Mouse (Mus musculus) neural tube, embryonic 10.5 days (tissue): ENCODE data around the gene Tmem189.
"Not testable (repeated sequence)": the region's sequence is repeated elsewhere in the genome, so short reads cannot be mapped to it uniquely, and the experiment has no call there.

Source experiments
- DNase-seq: peaks from one replicate; pipeline ENCODE4 v3.0.0-alpha.2; 2017; ENCODE audit warnings: low spot score; ENCODE audit errors: extremely low spot score

Tmem189 gene

DNA sequence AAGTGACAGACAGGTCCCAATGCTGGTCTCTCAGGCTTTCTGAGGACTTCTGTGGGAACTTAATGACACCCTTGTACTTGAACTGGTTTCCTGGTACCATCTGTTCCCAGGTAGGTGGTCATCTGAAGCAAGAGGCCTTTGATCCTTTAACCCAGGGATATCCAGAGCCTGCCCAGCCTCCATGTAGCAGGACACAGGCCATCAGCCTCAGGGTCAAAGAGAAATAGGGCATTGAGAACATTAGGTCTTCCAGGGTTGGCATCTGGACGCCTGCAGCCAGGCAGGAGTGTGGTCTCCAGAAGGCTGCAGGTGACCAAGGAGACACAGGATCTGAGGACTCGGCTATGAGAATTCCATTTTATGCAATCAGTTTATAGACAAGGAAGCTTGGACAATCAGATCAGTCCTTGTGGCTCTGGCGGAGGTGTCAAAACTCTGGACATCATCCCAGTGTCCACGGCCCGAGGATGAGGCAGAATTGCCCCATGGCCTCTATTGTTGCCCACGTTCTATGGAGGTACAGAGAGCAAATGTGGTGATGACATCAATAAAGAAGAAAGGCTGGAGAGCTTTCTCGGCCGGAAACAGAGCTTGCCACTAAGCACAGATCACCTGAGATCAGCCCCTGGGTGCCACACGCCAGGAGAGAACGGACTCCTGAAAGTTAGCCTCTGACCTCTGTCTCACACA, 34.6 kb downstream of the Tmem189 start:
- DNase-seq, result no peak

- DNase-seq, result no peak
These were observed 36.9 kb downstream of the Tmem189 start for GRCm38 (mm10) chr2:167652694-167653093.

- DNase-seq, result no peak
These were observed 38.0 kb downstream of the Tmem189 start for GRCm38 (mm10) chr2:167651622-167652021.

DNA sequence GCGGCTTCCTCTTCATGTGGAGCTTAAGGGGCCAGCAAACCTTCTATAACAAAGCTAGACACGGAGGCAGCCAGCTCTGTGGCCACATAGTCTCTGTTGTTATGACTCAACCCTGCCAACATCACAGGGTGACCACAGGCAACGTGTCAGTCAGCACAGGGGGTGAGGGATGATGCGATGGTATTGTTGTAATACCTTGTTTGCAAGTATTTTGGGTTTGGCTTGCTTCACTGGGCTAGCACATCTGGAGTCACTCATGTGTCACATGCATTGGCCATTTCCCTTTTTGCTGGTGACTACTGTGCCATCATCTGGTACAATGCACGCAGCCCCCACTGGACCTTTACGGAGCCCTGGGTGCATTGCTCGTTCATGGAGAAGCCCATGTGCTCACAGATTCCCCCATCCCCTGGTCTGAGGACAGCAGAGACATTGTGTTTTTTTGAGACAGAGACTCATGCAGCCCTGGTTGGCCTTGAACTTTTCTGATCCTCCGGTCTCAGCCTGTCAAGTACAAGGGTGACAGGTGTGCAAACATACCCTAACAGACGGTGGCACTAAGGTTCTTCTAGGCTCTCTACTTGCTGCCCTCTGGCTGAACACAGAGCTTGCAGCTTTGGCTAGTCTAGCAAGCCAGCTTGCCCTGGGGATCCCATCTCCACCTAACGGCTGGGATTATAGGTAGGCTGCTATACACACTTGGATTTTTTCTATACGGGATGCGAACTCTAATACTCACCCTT, 40.2 kb downstream of the Tmem189 start:
- DNase-seq, result no peak

GRCm38 (mm10) chr2:167646411-167646810, 43.2 kb downstream of the Tmem189 start:
- no peak for DNase-seq

DNA sequence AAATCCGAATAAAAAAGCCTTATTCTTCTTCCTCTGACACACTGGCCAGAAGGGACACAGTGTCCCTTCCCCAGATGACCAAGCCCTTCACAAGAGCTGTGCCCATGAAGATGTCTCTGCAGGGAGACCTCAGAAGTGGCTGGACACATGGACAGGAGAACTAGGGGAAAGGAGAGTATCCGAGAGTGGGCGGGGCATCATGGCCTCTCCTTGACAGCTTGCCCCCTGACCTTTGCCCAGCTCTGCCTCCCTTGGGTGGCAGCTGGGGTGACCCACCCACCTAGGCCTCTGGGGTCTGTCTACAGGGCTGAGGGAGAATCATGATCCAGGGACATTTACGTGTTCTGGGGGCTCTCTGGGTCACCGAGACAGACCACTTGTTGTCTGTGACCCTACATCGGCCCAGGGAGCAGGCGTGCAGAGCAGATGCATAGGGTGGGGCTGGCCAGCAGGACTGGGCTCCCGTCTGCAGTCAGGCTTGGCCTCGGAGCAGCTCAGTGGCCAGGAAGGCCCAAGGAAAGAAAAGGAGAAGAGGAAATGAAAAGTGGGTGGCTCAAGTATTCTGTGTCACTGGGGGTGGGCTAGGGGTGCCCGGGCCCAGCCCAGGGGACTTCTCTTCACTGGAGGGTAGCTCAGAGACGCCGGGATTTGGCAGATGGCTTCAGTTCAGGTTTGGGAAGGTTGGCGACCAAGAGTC, 46.1 kb downstream of the Tmem189 start:
- not testable (repeated sequence) for DNase-seq

GRCm38 (mm10) chr2:167642164-167642563, 47.5 kb downstream of the Tmem189 start:
- DNase-seq, result no peak

GRCm38 (mm10) chr2:167641337-167641736, 48.3 kb downstream of the Tmem189 start:
- no peak for DNase-seq

DNA sequence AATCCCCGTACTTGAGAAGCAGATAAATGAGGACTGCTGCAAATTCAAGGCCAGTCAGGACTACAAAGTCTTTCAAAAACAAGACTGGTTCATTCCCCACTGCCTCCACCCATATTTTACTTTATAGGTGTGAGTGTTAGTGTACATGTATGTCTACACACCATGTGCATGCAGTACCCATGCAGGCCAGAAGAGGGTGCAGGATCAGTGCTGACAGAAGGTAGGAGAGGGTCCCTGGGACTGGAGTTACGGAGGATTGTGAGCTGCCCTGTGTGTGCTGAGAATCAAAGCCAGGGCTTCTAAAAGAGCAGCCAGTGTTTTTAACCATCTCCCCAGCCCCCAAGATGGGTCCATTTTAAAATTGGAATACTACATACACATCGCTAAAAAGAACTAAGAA, 49.3 kb downstream of the Tmem189 start:
- DNase-seq, result no peak

- DNase-seq, result no peak
These were observed 54.6 kb downstream of the Tmem189 start for GRCm38 (mm10) chr2:167634865-167635512.

DNA sequence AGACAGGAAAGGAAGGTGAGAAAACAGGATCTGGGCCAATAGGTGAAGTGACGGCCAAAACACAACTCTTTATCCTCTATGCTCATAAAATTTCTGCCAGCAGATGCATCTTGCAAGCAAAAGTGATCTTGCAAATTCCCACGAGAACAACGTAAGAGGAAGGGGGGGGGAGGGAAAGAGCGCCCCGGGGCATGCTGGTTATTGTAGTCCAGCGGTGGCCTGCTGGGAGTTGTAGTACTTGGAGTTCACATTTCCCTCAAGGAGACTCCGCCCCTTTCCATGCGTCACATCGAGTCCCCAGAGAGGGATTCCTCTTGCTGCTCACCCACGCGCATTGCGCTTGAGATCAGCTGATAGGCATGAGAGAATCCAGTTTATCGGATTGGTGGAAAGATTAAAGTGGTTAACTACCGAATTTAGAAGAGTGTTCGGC, 55.3 kb downstream of the Tmem189 start:
- peak; percentile 95 for DNase-seq

GRCm38 (mm10) chr2:167633537-167633872, 56.1 kb downstream of the Tmem189 start:
- DNase-seq, result no peak

DNA sequence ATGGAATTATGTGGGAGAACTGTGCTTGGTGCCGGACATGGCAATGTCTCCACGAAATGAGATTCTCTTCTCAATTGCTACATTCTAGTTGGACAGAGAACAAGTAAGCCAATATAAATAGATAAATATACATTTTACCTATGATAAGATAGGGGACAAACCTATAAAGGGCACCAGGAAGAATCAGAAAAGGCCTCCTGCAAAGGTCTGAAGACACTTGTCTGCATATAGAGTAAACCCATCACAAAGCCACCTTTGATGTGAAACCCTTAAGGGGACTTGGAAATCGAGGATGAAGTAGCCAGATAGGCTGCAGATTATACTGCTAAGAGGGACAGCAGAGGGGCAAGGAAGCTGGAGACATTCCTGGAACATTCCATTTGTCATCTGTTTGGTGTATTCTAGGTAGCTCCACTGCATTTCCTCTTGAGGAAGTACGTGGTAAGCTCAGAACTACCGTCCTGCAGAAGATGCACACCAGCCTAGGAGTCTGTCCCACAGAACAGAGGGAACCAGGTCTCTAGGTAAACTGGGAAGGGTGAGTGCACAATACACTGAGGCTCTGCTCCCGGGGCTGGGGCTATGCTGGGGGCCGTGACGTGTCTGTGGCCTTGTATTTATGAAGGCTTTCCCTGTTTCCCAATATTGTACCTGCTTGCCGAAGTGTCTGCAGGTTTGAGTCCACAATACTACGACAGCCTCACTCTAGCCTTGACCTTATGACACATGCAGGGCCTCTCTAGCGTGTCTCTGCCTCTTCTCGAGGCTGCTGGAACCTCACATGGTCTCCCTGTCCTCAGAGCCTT, 56.7 kb downstream of the Tmem189 start:
- DNase-seq, result no peak

DNA sequence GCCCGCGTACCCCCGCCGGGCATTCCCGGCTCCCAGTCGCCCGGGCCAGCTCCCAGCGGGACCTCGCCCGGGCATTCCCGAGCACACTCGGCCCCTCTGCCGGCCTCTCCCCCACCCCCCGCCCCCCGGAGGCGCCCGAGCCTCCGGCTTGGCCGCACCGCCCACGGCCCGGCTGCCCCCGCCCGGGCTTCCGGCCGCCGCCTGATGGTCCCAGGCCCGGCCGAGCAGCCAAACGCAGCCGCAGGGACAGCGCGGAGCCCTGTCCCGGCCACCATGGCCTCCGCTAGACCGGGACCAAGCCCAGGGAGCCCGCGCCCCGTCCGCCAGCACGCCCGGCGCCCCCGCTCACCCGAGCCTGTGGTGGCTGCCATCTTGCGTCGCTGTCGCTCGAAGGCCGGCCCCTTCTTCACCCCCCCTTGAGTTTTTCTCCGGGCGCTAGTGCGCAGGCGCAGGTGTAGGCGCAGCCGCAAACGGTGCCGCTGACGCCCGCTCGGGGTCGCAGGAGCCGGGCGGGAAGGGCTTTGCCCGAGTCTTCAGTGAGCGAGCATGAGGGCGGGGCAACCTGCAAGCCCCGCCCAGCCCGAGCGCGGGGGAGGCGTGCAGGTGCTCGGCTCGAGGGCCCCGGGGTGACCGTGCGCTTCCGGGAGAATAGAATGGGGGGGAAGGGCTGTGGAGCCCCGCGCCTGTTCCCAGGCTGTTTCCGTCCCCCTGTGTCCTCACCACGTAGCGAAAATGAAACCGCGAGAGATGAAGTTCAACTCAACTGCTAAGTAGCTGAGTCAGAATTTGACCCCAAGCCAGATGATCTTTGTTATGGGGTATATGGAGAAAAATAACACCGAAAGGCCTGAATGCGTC, 57.8 kb downstream of the Tmem189 start, which contains the start of gene Ube2v1:
Gene Ube2v1, minus strand, starts transcription at position 505 of the 858 bp plus-strand sequence.
- peak; percentile 98 for DNase-seq

DNA sequence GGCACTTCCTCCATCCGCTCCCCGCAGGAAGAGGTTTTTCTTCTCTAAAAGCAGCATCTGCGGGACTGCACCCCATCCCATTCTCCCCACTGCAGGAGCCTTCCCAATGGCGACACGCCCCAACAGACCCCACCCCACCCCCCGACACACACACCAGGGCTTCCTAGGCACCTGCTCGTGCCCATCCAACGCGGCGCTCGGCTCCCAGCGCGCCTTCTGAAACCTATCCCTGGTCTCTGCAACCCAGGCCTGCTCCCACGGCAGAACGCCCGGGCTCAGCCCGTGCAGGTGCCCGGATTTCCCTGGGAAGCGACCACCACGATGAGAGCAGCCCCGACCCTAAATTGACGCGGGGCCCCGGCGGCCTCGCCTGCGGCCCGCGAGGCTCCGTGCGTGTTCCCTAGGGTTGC, 58.4 kb downstream of the Tmem189 start:
- DNase-seq, result no peak

- DNase-seq, result no peak
These were observed 59.2 kb downstream of the Tmem189 start for GRCm38 (mm10) chr2:167630421-167630820.

GRCm38 (mm10) chr2:167629665-167630209, 59.9 kb downstream of the Tmem189 start:
- no peak for DNase-seq

- no peak for DNase-seq
These were observed 60.8 kb downstream of the Tmem189 start for GRCm38 (mm10) chr2:167628872-167629271.

DNA sequence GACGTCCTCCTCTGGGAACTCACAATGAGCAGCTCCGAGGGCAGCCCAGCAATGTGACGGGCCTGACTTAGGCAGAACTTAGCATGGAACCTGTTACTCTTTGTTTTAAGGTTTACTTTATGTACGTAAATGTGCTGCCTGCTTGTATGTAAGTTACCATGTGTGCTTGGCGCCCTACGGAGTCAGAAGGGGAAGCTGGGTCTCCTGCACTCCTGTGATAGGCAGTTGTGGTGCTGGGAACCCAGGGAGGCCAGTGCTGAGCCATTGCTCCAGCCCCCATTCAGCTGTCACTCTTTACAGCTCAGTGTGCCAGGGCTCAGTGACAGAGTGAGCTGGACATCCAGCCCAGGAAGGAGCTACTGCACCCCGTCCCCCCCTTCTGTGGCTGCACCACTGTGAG, 62.6 kb downstream of the Tmem189 start:
- DNase-seq, result no peak

DNA sequence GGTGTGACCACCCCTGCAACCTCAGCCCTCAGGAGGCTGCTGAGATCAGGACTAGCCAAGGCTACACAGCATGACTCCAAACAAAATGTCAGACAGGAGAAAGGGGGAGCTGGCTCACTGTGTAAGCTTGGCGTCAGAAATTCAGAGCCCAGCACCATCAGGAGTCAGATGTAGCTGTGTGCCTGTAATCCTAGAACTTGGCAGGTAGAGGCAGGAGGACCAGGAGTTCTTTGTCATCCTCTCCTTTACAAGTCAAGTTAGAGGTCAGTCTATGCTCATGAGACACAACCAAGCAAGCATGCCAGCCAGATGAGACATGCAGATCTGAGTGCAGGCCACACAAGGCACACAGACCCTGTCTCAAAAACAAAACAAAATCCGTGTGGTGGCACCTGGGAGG, 64.0 kb downstream of the Tmem189 start:
- no peak for DNase-seq
